Mouse (Mus musculus): Measurements from ENCODE around the gene Vrtn.

Gene Vrtn

DNA sequence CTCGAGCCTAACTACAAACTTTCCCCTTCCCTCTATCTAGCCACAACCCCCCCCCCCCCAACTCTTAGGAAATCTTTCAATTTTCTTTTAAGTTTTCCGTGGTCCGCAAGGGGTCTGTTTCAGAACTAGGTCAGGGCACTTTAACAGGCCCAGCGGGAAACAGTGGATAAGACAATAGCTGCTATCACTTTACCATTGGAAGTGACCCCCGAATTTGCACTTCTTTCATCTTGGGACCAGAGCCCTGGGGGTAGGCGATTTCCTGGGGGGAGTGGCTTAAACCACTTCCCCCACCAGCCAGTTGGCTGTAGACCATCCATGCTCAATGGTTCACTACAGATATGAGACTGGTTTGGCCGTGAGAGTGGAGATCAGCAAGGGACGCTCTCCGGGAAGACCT is at the start of gene Vrtn:
Gene Vrtn (plus strand): TSS at position 366 of the 400 bp plus-strand sequence.
- DNase-seq (ENCODE audit: low read depth, low spot score) = no peak

DNA sequence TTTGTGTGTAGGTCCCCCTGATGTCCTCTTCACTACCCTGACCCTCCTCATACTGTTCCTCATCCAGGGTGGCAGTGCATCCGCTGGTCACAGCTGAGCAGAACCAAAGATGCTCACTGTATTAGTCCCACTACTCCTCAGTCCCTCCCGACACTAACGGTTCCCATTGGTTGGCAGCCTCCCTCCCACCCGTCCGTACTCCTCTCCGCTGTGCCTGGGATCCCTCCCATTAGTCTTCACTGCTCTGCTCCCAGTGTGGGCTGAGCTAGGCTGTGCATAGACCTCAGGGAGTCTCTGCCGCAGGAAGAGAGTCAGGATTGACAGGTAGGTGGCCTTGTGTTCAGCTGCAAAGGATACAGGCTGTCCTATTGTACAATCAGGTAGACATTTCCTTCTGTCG is 42.5 kb upstream of the Vrtn start:
- no peak for DNase-seq (ENCODE audit: low read depth, low spot score)

DNA sequence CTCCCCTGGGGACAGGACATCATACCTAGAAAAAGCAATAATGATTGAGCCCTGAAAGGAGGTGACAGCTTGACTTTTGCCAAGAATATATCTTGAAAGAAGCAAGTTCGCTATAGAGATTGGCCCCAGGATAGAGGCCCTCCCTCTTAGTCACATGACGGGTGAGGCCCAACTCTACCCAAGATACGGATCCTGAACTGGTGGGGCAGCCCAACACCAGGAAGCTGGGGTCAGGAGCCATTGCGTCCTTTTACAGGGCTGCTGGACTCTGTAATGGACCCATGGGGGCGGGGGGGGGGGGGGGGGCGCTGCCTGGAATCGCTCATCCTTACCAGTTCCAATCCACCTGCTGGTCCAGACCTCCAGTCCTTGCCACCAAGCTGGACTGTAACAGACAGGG is 36.8 kb upstream of the Vrtn start:
- no peak for DNase-seq (ENCODE audit: low read depth, low spot score)

DNA sequence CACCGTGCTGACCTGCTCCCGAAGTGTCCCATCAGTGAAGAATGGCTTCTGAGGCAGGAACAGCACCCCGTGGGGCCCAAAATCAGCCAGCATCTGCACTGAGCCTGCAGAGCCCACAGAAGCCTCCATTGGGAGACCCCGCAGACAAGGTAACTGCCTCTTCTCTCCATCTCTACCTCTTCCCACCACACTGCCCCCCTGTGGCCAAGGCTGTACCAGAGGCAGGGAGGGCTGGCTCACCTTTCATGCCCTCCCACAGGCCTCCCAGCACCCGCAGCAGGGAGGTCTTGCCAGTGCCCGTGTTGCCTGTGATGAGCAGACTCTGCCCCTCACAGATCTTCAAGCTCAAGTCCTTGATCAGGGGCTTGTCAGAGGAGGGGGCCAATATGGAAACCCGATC is 35.0 kb upstream of the Vrtn start:
- DNase-seq (ENCODE audit: low read depth, low spot score) = no peak

DNA sequence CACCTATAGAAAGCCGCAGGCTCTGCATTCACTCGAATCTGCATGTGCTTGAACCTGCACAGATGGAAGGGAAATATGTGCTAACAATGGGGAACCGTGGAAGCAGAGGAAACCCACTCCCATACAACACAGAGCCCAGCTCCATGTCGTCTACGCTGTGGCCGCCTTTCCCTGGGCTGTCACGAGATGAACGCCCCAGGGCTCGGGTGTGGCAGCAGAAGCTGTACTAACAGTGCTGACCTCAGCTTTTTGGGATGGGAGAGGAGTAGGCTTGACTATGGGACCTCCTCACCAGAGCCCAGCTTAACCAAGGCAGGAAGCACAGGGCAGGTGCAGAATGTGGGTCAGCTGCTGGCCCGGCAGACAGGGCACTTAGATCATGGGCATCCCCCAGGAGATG is 29.1 kb upstream of the Vrtn start:
- no peak for DNase-seq (ENCODE audit: low read depth, low spot score)

DNA sequence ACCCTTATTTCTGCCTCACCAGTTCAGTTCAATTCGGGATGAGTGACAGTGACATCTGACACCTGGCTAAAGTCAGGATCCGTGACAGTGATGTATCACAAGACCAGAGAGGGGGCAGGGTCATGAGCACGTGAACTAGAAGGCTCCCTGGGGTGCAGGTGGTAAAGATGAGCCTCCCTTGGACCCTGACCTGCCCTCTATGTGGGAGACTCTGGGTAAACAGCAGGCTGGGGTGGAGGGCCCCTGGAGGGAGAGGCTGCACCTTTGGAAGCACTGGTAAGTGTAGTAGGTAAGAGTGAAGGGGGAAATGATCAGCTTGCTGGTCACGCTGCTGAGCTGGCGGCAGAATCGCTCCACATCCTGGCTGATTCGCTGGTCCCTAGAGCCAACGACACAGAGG is 28.3 kb upstream of the Vrtn start:
- DNase-seq (ENCODE audit: low read depth, low spot score) = no peak

DNA sequence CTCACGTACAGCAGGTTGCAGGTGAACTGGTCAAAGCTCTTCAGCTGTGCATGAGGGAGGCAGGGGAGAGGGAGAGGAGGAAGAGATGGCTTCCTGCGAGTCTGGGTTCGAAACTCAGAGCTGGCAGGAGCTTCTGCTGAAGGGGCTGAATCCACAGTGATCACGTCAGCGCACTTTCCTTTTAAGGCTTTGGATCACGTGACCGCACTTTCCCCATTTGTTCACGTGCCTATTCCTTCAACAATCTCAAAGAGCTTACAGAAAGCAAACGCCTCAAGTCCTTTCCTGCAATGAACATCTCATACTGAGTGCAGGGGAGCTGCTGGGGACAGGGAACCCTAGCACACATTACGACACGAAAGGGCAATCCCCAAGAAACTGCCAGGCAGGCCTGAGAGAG is 26.8 kb upstream of the Vrtn start:
- DNase-seq (ENCODE audit: low read depth, low spot score) = no peak

DNA sequence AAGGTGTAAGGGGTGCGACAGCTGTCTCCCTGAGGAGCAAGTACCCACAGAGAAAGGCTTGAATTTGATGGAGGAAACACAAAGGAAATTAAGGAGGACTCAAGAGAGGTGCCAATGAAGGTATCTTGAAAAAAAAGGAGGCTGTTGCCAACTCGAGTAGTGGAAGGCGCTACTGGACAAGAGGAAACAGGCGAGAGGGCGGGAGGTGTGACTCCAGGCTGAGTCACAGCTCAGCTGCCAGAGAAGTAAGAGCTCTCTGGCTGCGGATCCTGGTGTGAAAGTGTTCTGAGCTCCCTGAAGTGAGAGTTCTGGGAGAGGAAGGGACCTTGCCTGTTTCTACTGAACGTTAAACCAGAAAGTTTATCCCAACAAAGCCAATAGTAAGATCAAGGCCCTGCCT is 26.3 kb upstream of the Vrtn start:
- DNase-seq (ENCODE audit: low read depth, low spot score) = no peak

DNA sequence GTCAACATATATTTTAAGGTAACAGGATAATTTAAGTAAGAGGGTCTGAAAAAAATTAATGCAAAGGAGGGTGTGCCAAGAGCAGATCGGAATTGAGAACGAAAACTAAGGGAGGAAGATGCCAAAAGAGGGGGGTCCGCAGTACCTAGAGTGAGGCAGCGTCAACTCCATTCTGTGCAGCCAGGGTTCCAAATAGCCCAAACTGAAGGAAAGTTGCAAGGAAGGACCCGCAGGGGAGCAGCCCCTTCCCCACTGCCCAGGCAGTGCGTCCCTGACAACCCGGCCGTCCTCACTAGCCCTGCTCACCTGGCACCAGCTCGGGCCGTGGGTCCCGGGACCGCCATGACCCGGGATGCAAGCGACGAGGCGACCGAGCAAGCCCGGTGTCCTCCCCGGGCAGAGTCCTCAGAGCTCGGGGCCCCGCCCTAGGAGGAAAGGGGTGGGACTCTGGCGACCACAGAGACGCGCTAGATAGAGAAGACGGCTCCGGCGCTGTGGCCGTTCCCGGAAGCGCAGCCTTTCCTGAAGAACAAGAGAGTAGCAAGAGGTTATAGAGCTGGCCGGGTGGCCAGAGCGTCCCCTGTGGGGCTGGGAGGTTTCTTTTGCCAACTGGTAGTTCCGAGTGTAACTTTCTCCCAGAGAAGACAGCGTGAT is 23.7 kb upstream of the Vrtn start, which contains the start of gene Abcd4:
Gene Abcd4 (minus strand): TSS at position 437 of the 654 bp plus-strand sequence.
- peak; percentile 84 for DNase-seq (ENCODE audit: low read depth, low spot score)

DNA sequence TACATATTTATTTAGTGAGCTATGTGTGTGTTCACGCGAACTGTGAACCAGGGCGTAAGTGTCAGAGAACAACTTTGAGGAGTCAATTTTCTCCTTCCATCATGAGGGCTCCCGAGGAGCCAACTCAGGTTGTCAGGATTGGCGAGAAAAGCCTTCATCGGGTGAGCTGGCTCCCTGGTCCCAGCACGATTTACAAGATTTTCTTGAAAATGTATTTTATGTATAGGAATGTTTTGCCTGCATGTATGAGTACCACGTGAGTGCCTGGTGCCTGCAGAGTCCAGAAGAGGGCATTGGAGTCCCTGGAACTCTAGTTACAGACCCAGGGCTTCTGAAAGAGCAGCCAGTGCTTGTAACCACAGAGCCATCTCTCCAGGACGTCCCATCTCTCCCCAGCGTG is 23.2 kb upstream of the Vrtn start:
- DNase-seq (ENCODE audit: low read depth, low spot score) = peak; percentile 5

DNA sequence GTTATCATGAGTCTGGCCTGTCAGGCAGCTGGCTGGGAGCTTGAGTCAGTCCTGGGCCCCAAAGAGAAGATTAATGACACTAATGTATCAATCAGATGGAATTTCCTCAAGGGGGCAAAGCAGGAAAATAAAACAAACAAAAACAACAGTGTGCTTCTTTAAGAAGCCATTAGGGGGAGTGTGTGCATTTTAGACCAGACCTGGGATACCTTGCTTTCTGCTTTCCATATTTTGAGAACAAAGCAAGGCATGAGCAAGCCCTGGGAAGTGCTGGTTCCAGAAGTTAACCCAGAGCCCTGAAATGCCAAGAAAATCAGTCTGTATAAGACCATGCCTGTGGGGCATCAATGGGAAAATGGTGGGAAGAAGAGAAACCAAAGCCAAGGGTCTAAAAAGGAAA is 19.8 kb upstream of the Vrtn start:
- no peak for DNase-seq (ENCODE audit: low read depth, low spot score)

DNA sequence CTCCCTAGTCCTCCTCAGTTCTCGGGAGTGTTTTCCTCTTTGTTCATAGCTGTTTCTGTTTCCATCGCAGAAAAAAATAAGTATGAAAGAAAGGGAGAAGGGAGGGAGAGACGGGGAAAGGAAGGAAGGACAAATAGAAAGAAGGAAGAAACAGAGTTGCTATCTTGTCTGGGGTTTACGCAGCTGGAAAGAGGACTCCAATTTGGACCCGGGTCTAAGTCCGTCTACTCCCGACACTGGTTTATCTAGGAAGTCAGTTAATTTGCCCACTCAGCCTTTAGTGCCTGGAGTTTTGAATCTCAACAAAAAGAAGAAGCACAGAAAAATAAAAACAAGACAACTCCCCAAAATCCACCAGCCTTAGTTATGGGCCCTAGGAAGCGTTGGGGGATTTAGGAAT is 16.2 kb upstream of the Vrtn start:
- DNase-seq (ENCODE audit: low read depth, low spot score) = no peak

DNA sequence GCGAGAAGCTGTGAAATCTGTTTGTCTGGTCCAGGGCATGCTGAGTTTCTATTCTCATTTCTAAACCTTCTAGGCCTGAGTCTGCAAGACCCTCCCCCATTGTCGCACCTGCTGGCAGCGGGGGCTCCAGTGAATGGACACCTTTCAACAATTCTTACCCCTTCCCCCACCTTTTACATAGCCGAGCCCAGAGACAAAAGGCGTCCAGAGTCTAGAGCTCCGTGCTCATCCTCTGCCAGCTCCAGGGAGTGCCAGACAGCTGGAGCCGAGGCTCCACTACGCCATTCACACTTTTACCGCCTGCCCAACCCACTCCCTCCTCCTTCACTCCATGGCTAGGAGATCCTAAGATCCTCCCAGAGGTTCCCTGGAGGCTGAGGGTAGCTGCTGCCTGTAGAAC is 15.7 kb upstream of the Vrtn start:
- DNase-seq (ENCODE audit: low read depth, low spot score) = no peak

DNA sequence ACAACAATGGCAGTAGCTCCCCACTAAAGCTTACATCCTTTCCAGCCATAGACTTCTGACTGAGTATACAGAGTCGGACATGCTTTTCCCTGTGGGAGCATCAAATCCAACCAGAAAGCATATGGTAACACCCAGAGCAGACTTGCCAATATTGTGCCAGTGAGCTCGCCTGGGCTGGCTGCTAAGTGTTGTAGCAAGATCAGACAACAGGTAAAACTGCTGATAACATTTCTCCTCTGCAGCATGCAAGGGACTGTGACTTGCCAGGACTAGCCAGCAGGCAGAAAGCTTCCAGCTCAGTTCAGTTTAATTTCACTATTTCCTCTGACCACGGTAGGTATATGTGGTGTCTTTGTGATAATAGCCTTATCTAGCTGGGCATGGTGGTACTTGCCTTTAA is 9.0 kb upstream of the Vrtn start:
- DNase-seq (ENCODE audit: low read depth, low spot score) = no peak

DNA sequence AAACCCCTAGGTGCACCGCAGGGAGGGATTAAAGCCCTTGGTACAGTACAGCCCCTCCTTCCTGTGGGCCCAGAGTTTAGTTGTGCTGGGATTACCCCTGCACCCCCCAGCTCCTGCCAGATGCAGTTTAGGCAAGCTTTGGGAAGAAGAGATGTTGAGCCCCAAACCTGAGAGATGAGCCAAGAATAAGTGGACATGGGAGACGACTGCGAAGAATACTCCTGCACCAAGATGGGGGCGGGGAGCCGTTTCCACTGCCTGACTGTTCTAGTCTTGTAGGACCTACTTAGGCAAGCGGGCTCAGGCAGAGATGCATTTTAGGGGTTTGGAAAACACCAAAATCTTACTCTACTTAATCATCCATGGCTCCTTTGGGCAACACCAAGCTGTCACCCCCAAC is 566 bp upstream of the Vrtn start:
- no peak for DNase-seq (ENCODE audit: low read depth, low spot score)

DNA sequence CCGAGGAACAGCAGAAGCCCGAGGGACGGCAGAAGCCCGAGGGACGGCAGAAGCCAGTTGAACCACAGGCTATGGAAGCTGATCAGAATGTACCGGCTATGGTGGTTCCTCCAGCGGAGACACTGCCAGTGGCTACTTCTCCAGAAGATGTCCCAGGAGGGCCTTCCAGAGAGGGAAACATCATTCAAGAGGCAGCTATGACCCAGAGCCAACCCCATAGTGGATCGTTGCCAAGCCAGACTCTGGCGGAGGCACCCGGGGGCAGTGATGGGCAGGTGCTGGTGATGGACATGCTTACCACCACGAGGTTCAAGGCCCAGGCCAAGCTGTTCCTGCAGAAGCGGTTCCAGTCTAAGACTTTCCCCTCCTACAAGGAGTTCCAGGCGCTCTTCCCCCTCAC is 9.4 kb downstream of the Vrtn start:
- no peak for DNase-seq (ENCODE audit: low read depth, low spot score)

DNA sequence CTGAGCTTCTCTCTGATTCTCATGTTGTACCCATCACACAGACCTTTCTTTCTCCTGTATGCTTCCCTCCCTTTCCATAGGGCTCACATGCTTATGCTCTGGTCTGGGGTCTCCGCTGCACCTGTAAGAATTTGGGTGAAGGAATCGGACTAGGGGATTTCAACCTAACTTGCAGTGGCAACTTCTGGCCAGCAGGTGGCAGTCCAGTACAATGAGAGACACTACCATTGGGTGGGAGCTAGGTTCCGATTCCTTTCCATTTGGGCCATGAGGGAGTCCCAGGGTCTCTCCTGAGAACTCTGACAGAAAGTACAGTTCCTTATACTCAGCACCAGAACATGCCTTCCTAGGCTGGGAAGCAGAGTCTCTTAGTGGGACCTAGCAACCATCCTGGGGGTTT is 13.1 kb downstream of the Vrtn start:
- peak; percentile 43 for DNase-seq (ENCODE audit: low read depth, low spot score)

DNA sequence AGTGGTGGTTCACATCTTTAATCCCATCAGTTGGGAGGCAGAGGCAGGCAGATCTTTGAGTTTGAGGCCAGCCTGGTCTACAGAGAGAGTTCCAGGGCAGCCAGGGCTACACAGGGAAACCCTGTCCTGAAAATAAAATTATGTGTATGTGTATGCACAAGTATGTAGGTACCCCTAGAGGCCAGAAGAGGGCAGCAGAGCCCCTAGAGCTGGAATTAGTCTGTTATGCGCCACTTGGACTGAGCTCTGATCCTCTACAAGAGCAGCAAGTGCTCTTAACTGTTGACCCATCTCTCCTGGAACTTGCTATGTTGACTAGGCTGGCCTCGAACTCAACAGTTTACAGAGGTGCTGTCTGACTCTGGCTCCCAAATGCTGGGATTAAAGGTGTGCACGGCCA is 29.7 kb downstream of the Vrtn start:
- no peak for DNase-seq (ENCODE audit: low read depth, low spot score)

DNA sequence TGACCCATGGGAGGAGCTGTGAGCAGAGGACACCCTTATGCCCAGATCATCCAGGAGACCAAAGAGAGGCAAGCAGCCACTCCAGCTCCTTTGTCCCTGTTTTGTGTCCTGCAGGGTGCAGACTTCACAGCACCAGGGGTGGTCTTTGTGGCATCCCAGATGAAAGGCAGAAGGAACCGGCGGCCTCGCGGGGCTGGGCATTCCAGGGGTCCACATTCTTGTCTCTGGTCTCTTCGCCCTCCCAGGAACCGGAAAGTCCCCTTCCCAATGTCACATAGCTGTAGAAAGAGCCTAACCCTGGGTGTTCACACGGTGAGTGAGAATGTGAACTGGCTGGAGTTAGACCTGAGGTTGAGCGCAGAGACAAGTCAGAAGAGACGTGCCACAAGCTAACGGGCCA is 30.8 kb downstream of the Vrtn start:
- DNase-seq (ENCODE audit: low read depth, low spot score) = no peak

DNA sequence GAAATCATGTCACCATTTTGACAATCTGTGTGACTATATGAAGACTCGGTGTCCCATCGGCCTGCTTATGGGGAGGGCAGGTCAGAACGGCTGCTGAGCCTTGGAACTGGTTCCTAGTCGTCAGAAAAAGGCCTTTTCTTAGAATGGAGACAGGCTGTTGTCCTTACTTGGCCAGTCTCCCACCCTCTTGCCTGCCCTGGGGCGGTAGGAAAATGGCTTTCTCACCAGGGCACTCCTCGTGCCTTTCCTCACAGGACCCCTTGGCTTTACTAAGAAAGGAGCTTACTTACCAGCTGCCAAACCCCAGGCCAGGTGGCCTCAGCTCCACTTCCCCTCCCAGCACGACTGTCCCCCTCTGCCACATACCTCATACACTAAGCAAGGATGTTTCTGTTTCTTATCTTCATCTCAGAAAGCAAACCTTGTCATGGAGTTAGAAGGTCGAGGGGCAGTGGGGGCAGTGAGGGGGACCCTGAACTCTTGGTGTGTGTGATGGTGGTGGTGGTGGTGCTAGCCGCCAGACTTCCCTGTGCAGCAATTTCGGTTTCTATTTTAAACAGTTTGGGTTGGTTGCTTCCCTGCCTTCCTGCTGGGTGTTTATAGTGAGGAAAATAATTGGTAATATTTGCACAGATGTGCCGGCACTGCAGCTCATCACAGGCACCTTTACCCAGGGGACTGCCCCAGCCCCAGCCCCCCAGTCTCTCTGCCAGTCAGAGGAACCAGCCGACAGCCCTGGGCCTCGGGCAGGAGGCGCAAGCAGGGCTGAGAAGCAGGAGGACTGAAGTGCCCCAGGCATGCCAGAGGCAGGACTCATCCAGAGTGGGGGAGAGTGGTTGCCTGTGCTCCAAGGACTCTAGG is 34.1 kb downstream of the Vrtn start:
- no peak for DNase-seq (ENCODE audit: low read depth, low spot score)

DNA sequence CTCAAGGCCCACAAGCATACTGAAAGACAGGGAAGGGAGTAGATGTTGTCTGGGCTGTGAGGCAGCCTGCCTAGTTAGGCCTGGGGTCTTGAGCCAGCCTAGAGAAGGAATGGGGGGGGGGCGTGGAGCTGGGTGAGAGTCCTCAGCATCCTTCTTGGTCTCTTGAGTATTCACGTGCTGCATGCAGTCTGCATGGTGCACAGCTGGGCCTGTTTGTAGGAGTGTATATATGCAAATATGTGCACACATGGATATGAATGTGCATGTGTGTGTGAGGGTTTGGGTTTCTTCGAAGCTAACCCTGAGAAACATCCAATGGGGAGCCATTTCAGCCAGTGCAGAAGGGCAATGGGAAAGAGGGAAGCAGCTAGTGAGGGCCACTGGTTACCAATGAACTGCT is 35.2 kb downstream of the Vrtn start:
- DNase-seq (ENCODE audit: low read depth, low spot score) = no peak

DNA sequence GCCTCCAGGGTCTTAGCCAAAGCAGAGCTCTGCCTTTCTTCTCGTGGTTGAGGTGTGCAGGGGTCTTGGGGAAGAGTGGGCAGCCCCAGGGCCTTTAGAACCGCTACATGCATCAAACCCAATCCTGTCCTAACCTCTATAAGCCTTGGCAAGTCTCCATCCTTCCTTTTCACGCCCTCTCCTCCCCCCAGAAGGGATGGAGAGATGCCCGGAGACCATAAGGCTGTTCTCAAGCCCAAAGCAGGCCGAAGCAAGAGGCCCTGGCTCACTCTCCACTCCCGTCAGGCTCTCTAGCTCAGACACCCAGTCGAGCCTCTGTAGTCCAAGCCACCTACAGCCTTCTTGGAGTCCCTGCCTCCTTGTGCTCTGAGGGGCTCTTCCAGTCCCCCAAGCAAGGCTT is 43.8 kb downstream of the Vrtn start:
- no peak for DNase-seq (ENCODE audit: low read depth, low spot score)

DNA sequence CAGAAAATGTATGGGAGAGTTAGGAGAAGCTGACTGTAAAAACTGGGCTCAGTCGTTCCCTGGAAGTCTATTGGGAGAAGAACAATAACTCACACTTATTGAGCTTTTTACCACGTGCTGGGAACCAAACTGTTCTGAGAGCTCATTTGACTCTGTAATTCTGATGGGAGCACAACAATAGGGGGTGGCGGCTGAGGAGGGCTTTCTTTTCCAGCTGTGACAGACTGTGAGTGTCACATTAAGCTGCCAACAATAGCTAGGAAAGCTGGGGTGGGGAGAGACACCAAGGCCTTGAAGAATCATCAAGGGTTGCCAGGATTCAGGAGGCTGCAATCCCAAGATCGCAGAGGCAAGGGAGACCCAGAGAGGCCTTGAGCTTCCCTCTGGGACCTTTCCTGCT is 45.4 kb downstream of the Vrtn start:
- no peak for DNase-seq (ENCODE audit: low read depth, low spot score)

All from c-Kit-negative CD71-positive TER-119-positive erythroid progenitor cells, embryonic 14.5 days (primary cell).